Mouse (Mus musculus): Measurements from ENCODE around the gene Sparc.
A peak's percentile ranks its signal among the peaks of the same experiment; 100 is the strongest.

- TF ChIP-seq CTCF (conservative IDR thresholded peaks at IDR 0.05; ENCODE audit: insufficient read depth, insufficient read length, low read depth, low read length) (0 out of 2 replicates have a peak, but pooled peaks have one; percentile 28), POLR2A (IDR thresholded peaks at IDR 0.05; ENCODE audit: low read depth, low read length) (no peak)
These were observed 21.8 kb upstream of the Sparc start for GRCm38 (mm10) chr11:55444772-55445171.

Data from kidney, adult 2 months (tissue).